Mouse (Mus musculus) fat pad, adult 2 months (tissue): ENCODE measurements around the gene Cbx3.
"Not testable (repeated sequence)": the region's sequence is repeated elsewhere in the genome, so short reads cannot be mapped to it uniquely, and the experiment has no call there.

ENCODE experiments used
- DNase-seq: peaks from one replicate; pipeline ENCODE4 v3.0.0-alpha.2; 2011; ENCODE audit warnings: low read depth, low spot score; ENCODE audit errors: extremely low read depth

Gene Cbx3

GRCm38 (mm10) chr6:51469715-51470310 is 347 bp upstream of the Cbx3 start, which contains the start of gene Hnrnpa2b1:
TSS of gene Hnrnpa2b1 (minus strand) at chr6:51469894.
- DNase-seq = peak; percentile 95

GRCm38 (mm10) chr6:51471179-51471505 is 982 bp downstream of the Cbx3 start:
- DNase-seq = no peak

GRCm38 (mm10) chr6:51471782-51472181 is 1.6 kb downstream of the Cbx3 start:
- DNase-seq = no peak

GRCm38 (mm10) chr6:51472213-51472612 is 2.1 kb downstream of the Cbx3 start:
- no peak for DNase-seq

- DNase-seq = no peak
Observed at GRCm38 (mm10) chr6:51479136-51479731, 9.1 kb downstream of the Cbx3 start.

GRCm38 (mm10) chr6:51481548-51481947 is 11.4 kb downstream of the Cbx3 start:
- no peak for DNase-seq

- no peak for DNase-seq
Observed at GRCm38 (mm10) chr6:51483861-51484260, 13.7 kb downstream of the Cbx3 start.

GRCm38 (mm10) chr6:51484556-51484955 is 14.4 kb downstream of the Cbx3 start:
- DNase-seq = not testable (repeated sequence)

GRCm38 (mm10) chr6:51485646-51486045 is 15.5 kb downstream of the Cbx3 start:
- DNase-seq = no peak

GRCm38 (mm10) chr6:51486076-51486710 is 16.0 kb downstream of the Cbx3 start:
- DNase-seq = no peak

GRCm38 (mm10) chr6:51486731-51487130 is 16.6 kb downstream of the Cbx3 start:
- no peak for DNase-seq

- no peak for DNase-seq
Observed at GRCm38 (mm10) chr6:51489787-51490186, 19.6 kb downstream of the Cbx3 start.

GRCm38 (mm10) chr6:51497321-51498111 is 27.4 kb downstream of the Cbx3 start:
- DNase-seq = no peak

- no peak for DNase-seq
Observed at GRCm38 (mm10) chr6:51505671-51506070, 35.5 kb downstream of the Cbx3 start.

- DNase-seq = no peak
Observed at GRCm38 (mm10) chr6:51507556-51507955, 37.4 kb downstream of the Cbx3 start.

GRCm38 (mm10) chr6:51508750-51509648 is 38.8 kb downstream of the Cbx3 start:
- no peak for DNase-seq

GRCm38 (mm10) chr6:51510094-51510493 is 39.9 kb downstream of the Cbx3 start:
- no peak for DNase-seq

- no peak for DNase-seq
Observed at GRCm38 (mm10) chr6:51510946-51511345, 40.8 kb downstream of the Cbx3 start.

- DNase-seq = no peak
Observed at GRCm38 (mm10) chr6:51513745-51514144, 43.6 kb downstream of the Cbx3 start.

GRCm38 (mm10) chr6:51514860-51515259 is 44.7 kb downstream of the Cbx3 start:
- no peak for DNase-seq

GRCm38 (mm10) chr6:51523310-51523709 is 53.1 kb downstream of the Cbx3 start:
- no peak for DNase-seq
